Mouse (Mus musculus) brown adipose tissue, adult 24 weeks (tissue): ENCODE data around the gene Ubap1. TPM values are rescaled to one million over a fixed set of nuclear protein-coding genes. Genes with fewer than 3 reads are reported as not detected.

Experiments
- H3K27ac ChIP-seq: fragments of 200-500 bp; replicated peaks from 2 replicates; pipeline ENCODE4 v1.5.1; 2012; ENCODE audit warnings: low read depth, mild to moderate bottlenecking, low read length
- H3K4me1 ChIP-seq: fragments of 200-500 bp; 2 replicates; pipeline ENCODE4 v1.6.1; 2012; ENCODE audit warnings: low read length, mixed read lengths; ENCODE audit not compliant: control insufficient read depth, insufficient read depth, insufficient read length
- H3K4me3 ChIP-seq: fragments of 200-500 bp; 2 replicates; pipeline ENCODE4 v1.5.1; 2012; ENCODE audit warnings: low read depth, mild to moderate bottlenecking, low read length, moderate library complexity; ENCODE audit not compliant: insufficient read depth
- polyA plus RNA-seq: library from polyadenylated mRNA; stranded (reverse); fragments of >200 nt; gene quantifications from 2 replicates; pipeline ENCODE4 v1.2.4, GENCODE M21; 2012; ENCODE audit not compliant: missing spikeins, insufficient read depth, insufficient read length

The Ubap1 gene
- polyA plus RNA-seq, result 52.4 and 56.3 TPM in 2 replicates

- peak within 1 kb of the TSS; percentile 80 for H3K4me3 ChIP-seq
- peak within 1 kb of the TSS; percentile 91 for H3K27ac ChIP-seq
- peaks cover 3% of the 10 kb centered on the region; the same call in 1 of the 2 replicates for H3K4me1 ChIP-seq
Observed at GRCm38 (mm10) chr4:41348584-41349198, at the start of gene Ubap1. Gene Ubap1, plus strand, starts transcription at chr4:41348996.

- no peak overlapping the region for H3K4me3 ChIP-seq
- H3K27ac ChIP-seq, result no peak overlapping the region
- peaks cover 4% of the 10 kb centered on the region; the same call in 1 of the 2 replicates for H3K4me1 ChIP-seq
Observed at GRCm38 (mm10) chr4:41303671-41304070, 45.1 kb upstream of the Ubap1 start.

GRCm38 (mm10) chr4:41304302-41304701, 44.5 kb upstream of the Ubap1 start:
- no peak overlapping the region for H3K27ac ChIP-seq
- H3K4me3 ChIP-seq, result no peak overlapping the region
- H3K4me1 ChIP-seq, result peaks cover 4% of the 10 kb centered on the region; the same call in 1 of the 2 replicates

GRCm38 (mm10) chr4:41307406-41307805, 41.4 kb upstream of the Ubap1 start:
- Histone ChIP-seq H3K27ac (no peak overlapping the region), H3K4me3 (no peak overlapping the region), H3K4me1 (peaks cover 4% of the 10 kb centered on the region; the same call in 1 of the 2 replicates)

GRCm38 (mm10) chr4:41310567-41311563, 37.9 kb upstream of the Ubap1 start:
- Histone ChIP-seq H3K4me1 (peaks cover 6% of the 10 kb centered on the region), H3K27ac (no peak overlapping the region), H3K4me3 (no peak overlapping the region)

- Histone ChIP-seq H3K27ac (peak overlapping the region; percentile 48), H3K4me1 (peaks cover 6% of the 10 kb centered on the region), H3K4me3 (peak overlapping the region; percentile 96)
Observed at GRCm38 (mm10) chr4:41313722-41314121, 35.1 kb upstream of the Ubap1 start.

- H3K4me3 ChIP-seq, result peak within 1 kb of the TSS; percentile 96
- H3K27ac ChIP-seq, result peak within 1 kb of the TSS; percentile 98
- peaks cover 6% of the 10 kb centered on the region for H3K4me1 ChIP-seq
Observed at GRCm38 (mm10) chr4:41314141-41315129, 34.4 kb upstream of the Ubap1 start, which contains the start of gene Dcaf12. Gene Dcaf12, minus strand, starts transcription at chr4:41314889.

- peak overlapping the region; percentile 96 for H3K4me3 ChIP-seq
- peaks cover 6% of the 10 kb centered on the region for H3K4me1 ChIP-seq
- H3K27ac ChIP-seq, result peak overlapping the region; percentile 77
Observed at GRCm38 (mm10) chr4:41315173-41315572, 33.6 kb upstream of the Ubap1 start.

GRCm38 (mm10) chr4:41318267-41318666, 30.5 kb upstream of the Ubap1 start:
- no peak overlapping the region for H3K27ac ChIP-seq
- no peak overlapping the region for H3K4me3 ChIP-seq
- H3K4me1 ChIP-seq, result peaks cover 6% of the 10 kb centered on the region; the same call in 1 of the 2 replicates

GRCm38 (mm10) chr4:41320971-41321370, 27.8 kb upstream of the Ubap1 start:
- no peak overlapping the region for H3K4me3 ChIP-seq
- H3K4me1 ChIP-seq, result no peaks in the 10 kb centered on the region

GRCm38 (mm10) chr4:41326876-41327275, 21.9 kb upstream of the Ubap1 start:
- H3K4me1 ChIP-seq, result no peaks in the 10 kb centered on the region
- no peak overlapping the region for H3K27ac ChIP-seq
- H3K4me3 ChIP-seq, result no peak overlapping the region

More at GRCm38 (mm10) chr4:41320971-41321370, 27.8 kb upstream of the Ubap1 start:
- no peak overlapping the region for H3K27ac ChIP-seq

- no peaks in the 10 kb centered on the region for H3K4me1 ChIP-seq
- no peak overlapping the region for H3K4me3 ChIP-seq
- H3K27ac ChIP-seq, result no peak overlapping the region
Observed at GRCm38 (mm10) chr4:41329481-41329880, 19.3 kb upstream of the Ubap1 start.

GRCm38 (mm10) chr4:41331085-41331484, 17.7 kb upstream of the Ubap1 start:
- H3K4me1 ChIP-seq, result no peaks in the 10 kb centered on the region
- H3K27ac ChIP-seq, result no peak overlapping the region
- H3K4me3 ChIP-seq, result no peak overlapping the region

- Histone ChIP-seq H3K4me3 (no peak overlapping the region), H3K27ac (no peak overlapping the region), H3K4me1 (no peaks in the 10 kb centered on the region)
Observed at GRCm38 (mm10) chr4:41331698-41332421, 16.9 kb upstream of the Ubap1 start.
